Mouse (Mus musculus) retina, adult 2 months (tissue): Measurements from ENCODE around the gene Med6.

ENCODE experiments used
- DNase-seq: peaks from one replicate; pipeline ENCODE4 v3.0.0-alpha.2; 2012; ENCODE audit warnings: low read depth, low spot score

The Med6 gene

DNA sequence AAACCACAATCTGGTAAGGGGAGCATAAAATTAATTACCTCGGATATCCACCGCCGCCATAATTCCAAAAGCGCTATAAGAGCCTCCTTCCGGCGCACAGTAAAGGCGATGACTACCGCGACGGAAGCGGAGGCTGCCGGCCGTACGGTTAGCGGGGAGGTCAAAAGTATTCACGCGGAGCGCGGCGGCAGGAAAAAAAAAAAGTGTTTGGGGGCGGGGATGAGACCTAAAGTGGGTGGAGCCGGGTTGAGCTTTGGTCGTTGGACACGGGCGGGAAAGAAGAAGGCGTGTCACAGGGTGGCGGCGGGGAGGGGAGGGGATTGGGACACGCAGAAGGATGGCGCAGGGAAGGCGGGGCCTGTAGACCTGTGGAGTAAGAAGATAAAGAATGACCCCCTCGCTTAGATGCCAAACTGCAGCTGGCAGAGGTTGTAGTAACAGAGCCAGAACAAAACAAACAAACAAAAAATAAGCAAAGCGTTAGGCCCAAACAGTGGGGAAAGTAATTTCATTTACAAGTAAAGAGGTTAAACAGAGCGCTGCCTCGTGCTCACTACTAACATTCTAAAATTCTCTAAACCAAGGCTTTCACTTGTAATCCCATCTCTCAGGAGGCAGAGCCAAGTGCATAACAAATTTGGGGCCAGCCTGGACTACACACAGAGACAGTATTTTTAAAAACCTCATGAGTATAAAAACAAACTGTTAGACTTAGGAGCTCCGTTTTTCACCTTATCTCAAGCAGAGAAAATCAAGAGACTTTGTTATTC, at the start of gene Med6:
Med6 (minus strand) TSS at position 107 of the 770 bp plus-strand sequence.
- peak; percentile 99 for DNase-seq

DNA sequence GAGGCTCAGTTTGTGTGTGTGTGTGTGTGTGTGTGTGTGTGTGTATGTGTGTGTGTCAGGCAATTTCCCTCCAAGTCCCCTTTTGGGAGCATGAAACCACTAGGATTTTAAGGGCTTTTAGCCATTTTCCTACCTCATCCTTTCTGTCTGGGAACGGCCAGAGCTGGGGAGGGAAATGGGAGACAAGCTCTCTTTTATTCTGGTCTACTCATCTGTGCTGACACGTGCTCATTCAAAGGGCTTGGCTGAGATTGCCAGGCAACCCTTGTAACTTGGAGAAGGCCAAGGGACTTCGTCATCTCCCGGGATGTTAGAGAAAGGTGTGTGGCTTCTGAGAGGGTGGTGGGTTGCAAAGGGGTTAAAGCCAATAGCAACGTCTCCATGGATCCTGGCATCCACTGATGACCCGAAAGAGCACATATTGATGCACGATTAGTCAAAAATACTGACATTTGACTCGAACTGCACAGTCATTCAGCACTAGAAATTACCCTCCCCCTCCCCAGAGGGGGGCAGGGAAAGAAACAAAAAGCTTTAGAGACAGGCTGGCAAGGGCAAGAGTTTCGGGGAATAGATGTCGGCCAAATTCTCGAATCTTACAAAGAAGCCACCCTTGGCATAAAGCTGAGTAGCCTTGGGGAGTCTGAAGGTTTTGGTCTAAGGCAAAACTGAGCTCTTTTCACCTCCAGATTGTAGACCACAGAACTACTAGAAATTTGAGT, 47.7 kb upstream of the Med6 start:
- DNase-seq = no peak

DNA sequence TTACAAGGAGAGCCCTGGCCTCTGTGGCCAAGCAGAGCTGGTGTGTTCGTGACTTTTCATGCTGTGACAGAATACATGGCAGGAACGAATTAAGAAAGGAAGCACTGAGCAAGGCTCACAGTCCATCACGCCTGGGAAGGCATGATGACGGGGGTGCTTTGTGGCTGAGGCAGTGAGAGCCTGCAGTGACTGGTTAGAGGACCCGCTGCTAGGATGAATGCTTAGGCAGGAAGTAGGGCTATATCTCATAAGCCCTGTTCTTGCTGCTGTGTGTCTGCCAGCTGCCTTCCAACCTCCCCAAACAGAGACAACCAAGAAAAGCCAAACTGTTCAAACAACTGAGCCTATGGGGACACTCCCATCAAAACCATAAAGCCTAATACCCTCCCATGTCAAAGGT, 45.8 kb upstream of the Med6 start:
- no peak for DNase-seq

DNA sequence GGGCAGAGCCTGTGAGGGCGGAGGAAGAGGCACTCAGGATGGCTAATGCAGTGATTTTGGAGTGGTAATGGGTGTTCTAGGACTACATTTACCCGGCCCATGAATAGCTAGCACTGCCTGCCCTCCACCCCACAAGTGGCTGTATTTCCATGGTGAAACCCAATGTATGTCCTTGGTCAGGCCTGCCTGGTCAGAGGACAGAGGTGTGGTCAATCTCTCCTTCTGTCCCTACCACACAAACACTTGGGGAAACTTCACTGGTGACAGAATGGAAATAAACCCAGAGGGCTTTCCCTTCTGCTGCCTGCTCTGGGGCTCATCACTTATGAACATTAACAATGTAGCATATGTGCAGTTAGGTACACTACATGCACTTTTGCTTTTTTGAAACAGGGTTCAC, 38.4 kb upstream of the Med6 start:
- DNase-seq = no peak

DNA sequence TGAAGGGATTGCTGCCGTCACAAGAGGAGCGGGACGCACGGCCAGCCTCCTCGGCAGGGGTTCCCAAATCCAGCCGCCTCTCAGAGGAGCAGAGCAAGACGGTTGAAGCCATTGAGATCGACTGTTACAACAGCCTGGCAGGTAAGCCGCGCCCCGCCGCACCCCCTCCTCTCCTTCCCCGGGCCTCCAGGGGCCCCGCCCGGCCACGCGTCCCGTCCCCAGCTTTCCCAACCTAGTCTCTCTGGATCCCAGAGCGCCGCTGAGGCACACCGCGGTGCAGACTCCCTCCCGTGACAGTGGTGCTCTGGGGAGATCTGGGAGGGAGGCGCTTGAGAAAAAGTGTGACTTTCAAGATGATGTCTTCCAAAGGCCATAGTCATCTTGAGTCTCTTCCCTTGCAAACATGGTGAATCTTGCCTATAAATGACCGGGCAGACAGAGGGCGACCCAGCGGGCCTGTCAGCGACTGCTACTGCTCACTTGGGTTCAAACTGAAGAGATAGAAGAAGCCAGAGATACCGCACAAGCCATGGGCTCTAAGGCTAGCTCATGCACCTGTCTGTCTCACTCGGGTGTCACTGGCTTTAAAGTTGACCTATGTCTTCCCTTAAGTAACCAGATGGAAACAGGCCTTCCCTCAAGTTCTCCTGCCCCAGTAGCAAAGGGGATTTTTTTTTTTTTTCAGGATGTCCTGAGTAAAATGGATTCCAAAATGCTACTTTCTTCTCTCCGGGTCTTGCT, 37.0 kb upstream of the Med6 start:
- no peak for DNase-seq

DNA sequence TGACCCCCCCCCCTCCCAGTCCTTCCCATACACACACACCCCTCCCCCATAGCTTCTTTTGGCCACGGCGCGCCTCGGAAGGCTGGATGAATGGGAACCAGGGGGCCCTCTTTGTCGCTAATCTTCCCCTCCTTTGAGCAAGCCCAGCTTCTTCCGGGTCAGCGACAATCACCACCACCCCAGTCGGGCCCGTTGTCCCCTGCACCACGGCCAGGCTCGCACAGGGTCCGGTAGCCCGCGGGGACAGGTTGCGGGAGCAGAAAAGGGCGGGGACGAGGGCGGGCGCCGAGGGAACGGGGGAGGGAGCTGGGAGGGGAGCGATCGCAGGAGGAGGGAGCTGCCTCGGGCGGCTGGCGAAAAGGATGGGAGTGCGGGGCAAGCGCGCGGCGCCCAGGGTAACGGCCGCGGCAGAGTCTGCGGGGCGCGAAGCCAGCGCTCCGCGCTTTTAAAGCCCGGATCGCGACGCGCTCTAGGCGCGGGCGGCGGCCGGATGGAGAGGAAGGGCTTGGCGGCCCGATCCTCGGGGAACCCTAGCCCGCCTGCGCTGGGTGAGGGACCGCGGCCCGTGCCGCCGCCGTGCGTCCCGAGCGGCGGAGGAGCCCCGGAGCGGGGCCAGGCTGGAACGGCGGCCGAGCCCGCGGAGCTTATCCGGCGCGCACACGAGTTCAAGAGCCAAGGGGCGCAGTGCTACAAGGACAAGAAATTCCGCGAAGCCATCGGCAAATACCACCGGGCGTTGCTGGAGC, 36.3 kb upstream of the Med6 start, which contains the start of gene Ttc9:
Ttc9 (plus strand) TSS at position 335 of the 746 bp plus-strand sequence.
- no peak for DNase-seq

DNA sequence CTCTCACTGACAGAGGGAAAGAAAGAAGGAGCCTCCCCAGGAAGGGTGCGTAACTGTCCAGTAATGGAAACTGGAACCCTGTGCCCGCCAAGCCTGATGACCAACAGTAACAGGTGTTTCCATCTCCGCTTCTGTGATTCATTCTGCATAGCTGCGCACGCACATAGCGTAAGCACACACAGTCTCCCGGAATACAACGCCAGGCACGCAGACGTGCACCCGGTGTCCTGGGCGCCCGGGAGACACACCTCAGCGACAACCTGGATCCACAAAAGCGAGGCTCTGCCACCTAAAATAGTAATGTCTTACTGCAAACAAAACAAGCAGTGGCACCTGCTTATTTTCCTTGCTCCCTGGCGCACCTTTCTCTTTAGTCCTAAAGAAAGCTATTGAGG, 35.7 kb upstream of the Med6 start:
- no peak for DNase-seq

DNA sequence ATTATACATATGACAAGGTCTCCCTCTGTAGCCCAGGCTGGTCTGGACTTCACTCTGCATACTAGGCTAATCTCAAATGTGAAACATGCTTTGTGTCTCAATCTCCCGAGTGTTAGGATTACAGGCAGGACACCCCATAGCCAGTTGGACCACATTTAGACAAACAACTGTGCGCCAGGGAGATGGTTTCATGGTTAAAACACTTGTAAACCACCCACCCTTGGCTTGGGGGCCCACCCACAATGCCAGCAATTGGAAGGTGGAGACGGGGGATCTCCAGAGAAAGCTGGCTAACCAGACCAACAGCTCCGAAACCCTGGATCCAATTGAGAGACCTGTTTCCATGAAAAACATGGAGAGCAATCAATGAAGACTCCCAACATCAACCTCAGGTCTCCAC, 33.3 kb upstream of the Med6 start:
- no peak for DNase-seq

DNA sequence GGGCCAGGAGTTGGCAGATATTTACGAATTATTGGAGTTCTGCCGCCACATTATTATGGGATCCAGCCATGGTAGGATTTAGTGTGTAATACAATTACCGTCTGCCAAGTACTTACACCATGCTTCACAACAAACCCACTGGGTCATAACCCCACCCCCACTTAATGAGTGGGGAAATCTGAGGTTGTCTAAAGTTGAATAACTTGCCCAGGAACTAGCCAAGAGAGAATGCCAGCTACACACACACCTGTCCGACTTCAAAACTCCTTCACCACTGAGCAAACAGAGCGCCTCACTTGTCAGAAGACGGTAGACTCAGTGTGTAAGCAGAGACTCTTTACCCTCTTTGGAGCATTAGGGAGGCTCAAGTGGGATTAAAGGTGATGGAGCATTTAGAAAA, 32.6 kb upstream of the Med6 start:
- DNase-seq = no peak

DNA sequence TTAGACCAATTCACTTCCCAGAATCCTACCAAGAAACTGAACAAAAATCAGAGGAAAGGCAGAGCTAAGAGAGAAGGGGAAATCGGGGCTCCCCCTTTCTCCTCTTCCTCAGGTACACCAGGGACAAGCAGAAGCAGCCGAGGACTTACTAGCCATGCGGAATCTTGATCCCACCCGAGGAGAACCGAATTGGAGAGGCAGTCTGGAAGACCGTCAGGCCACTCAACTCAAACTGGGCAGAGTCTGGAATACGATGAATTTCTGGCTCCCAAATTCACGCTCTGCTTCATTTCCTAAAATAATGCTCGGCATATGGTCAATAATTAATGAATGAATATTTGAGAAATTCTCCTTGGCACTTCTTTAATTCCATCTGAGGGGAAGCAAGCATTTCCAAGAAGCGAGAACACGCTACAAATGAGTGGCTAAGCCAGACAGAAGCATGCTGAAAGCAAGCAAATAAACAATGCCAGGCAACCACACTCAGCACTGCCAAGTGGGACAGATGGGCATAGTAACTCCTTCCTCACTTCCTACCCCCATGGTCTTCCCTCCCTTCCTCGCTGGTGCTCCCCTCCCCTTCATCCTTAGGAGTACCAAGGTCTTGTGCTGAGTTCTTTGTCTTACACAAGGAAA, 31.5 kb upstream of the Med6 start:
- no peak for DNase-seq

DNA sequence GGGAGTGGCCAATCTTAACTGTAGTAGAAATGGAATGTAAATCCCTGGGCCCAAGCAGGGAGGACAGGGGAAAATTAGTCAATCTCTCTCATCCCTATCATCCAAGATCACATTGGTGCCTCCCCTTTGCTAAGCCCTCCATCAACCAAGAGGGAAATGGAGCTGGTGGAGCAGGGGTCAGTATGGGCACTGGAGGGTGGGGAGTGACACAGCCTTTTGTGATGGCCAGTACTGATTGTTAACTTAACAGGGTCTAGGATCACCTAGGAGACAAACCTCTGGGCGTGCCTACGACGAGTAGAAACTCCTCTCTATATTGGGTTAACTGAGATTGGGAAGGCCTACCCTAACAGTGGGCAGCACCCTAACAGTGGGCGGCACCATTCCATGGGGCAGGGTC, 28.6 kb upstream of the Med6 start:
- no peak for DNase-seq

DNA sequence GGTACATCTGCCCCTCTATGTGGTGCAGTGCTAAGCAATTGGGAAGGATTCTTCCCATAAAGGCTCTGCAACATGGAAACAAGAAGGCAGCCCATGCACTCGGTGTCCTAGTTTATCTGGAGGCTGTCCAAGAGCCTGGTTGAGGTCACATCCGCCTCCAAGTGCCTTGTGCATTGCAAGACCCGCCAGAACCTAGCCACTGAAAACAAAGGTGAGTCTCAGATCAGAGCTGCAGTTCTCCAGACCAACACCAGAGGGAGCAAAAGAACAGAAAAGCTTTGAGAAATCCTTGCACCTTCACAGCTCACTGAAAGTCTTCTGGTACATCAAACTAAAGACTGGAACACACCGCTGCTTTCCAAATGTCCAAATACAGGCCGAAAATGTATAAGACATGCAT, 24.5 kb upstream of the Med6 start:
- DNase-seq = peak; percentile 48

DNA sequence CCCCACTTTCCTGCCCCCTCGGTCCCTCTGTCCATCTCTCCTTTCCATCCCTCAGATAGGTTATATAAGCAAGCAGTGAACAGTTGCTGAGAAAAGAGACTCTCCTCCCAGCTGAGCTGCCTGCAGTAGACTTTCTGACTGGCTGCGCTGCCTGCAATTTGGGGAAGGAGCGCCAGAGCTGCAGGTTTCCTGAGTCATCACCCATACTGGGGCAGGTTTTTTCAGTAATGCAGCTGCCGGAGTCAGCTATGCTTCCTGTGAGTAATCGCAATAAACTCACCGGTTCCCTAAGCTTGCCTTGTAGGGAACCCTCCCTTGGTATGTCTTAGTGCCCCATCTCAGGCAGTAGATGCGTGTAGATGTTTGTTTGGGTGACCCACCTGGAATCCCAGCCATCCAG, 22.2 kb upstream of the Med6 start:
- DNase-seq = no peak

DNA sequence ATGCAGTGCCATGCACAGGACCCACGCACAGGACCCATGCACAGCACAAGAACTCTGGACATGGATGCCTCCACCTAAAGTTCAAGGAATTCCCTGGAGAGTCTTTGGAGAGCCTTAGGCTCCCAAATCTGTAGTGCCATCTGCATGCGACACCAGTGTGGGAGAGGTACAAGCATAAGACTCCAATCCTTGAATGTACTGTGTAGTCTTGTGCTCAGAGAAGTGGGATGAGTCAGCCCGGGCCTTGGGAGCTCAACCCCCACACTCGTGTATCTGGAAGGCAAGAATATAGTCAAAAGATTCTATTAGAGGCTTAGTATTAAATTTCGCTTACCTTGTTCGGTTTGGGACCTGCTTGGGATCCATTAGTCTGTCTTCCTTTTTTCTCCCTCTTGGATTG, 21.0 kb upstream of the Med6 start:
- no peak for DNase-seq

DNA sequence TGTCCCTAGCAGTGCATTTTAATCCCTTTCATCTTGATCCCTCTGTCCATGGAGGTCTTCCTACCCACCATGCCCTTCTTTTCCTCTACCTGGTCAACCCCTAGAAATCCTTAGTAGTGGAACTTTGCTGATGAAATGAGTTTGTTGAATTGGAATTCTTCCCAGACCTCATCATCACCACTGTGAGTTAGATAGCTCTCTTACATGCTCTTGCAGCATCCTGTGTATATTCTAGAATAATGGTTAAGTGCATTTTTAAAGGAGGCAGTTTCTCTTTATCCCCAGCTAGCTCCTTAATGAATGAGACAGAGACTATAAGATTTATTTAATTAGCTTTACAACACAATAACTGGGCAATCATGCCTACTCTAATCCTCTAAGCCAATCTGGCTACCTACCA, 14.6 kb upstream of the Med6 start:
- DNase-seq = no peak

DNA sequence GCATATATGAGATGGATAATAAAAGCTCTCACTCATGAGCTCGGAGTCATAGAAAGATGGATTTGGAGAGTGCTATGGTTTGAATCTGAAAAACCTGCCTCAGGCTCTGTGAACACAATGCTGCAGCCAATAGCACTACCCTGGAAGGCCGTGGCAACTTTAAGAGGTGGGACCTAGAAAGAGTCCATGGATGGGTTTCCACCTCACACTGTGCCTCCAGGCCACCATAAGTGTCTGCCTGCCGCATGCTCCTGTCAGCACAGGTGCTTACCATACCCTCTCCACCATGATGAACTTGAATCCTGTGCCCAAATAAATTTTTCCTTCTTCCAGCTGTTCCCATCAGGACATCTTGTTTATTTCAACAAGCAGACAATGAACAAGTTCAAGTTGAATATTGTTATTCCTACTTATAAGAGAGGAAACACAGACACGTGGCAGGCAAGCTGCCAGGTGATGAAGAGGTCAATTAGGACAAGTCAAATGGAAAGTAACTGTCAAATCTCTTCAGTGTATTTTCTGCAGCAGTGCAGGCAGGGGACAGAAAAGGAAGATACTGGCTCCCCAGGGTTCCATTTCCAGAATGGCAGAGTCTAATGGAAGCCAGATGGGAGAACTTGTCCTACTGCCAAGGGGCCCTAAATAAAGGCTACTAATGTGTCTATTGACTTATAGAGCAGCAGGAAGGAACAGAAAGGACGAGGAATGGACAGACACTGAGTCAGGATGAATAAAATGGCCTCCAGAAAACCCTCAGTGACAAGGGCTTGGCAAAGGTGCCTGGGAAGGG, 10.4 kb upstream of the Med6 start:
- no peak for DNase-seq

DNA sequence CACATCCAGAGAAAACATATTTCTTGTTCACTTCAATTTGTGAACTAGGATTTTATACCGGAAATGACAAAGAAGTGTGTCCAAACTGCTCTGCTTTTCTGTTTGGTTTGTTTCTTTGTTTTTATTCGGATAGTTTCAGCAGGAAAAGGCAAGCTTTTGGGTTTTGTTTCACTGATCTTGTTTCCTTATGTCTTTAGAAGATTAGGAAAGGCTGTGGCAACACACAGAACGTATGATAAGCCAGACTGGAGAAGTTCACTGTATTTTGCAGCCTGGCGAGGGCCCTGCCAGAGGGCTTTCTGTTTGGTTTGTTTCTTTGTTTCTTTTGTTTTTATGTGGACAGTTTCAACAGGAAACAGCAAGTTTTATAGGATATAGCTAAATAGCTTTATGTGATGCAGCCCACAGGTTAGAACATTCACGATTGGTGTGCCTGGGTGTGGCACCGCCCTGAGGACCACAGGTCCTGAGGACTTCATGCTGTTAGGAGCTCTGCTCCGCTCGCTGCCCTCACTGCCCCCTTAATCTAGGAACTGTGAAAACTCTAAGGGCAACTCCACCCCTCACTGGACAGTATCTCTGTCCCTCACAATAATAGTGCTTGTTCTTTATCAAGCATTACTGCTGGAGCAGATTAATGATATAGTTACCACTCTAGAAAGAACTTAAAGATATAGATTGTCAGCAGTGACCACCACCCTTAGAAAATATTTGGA, 1.9 kb upstream of the Med6 start:
- DNase-seq = no peak

DNA sequence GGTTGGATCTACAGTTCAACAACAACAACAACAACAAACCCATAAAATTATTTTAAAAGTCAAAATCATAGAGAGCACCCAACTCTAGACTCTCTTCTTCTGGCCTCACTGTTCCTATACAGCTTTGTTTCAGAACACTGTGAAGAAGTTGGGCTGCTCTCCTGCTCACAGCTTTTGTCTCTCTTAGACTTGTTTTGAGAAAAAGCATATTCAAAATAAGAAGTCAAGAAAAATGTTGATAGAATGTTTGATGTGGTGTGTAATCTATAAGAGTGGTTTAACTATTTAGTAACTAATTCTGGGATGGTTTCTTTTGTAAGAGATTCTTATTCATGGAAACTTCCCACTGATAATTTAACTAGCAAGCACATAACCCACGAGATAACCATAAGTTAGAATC, 26.4 kb downstream of the Med6 start, which contains the start of gene Adam21:
Adam21 (minus strand) TSS at position 101 of the 400 bp plus-strand sequence.
- DNase-seq = no peak

DNA sequence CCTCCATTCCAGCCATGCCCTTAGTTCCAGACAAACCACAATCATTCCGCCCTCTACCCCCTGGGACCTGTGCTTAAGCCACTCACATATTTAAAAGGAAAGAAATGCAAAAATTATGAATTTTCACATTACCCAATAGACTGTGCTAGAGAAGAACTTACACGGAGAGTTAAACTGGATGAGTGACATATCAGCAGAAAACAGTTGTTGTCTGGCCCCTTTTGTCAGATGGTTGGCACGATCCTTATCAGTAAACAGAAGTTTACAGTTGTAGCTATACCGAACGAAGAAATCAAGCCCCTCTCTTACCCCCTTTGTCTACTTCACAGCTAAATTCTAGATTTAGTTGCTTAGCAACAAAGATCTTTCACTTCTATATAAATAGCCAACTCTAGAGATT, 26.9 kb downstream of the Med6 start:
- DNase-seq = no peak

DNA sequence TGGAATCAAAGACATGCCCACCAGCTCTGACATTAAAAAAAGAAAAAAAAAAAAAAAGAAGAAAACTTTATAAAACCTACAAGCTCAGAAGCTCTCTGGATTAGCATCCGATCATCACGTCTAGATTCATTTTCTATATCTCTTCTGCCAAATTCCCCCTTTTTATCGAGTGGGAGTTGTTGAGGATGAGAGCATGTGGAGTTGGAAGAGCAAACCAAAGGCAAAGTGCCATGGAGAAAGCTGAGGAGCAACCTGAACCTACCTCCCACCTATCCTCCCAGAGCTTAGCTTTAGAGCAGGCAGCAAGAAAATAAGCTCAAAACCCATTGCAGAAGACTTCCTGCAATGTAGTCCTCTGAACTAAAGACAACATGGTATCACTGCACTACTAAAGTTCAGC, 30.6 kb downstream of the Med6 start:
- DNase-seq = no peak
